Mouse (Mus musculus) lung, postnatal 0 days (tissue): ENCODE data around the gene Car8. TPM values are rescaled to one million over a fixed set of nuclear protein-coding genes. Genes with fewer than 3 reads are reported as not detected.

ENCODE experiments used
- ATAC-seq: fragments of 200-750 bp; cut with Nextera tagmentation; 2 replicates; pipeline ENCODE4 v1.8.0; 2017; ENCODE audit warnings: moderate library complexity
- DNase-seq: peaks from one replicate; pipeline ENCODE4 v3.0.0-alpha.2; 2016; ENCODE audit warnings: low spot score
- H3K27ac ChIP-seq: fragments of 300-500 bp; sonication (generic); 2 replicates; pipeline ENCODE4 v1.5.1; 2014; ENCODE audit warnings: antibody characterized with exemption, mild to moderate bottlenecking, low read length, mixed read lengths
- H3K27me3 ChIP-seq: fragments of 300-500 bp; sonication (generic); replicated peaks from 2 replicates; pipeline ENCODE4 v1.6.1; 2014; ENCODE audit warnings: low read length, mixed read lengths; ENCODE audit not compliant: insufficient read depth
- H3K36me3 ChIP-seq: fragments of 300-500 bp; sonication (generic); 2 replicates; pipeline ENCODE4 v1.6.1; 2014; ENCODE audit warnings: low read length, mixed read lengths; ENCODE audit not compliant: insufficient read depth
- H3K4me1 ChIP-seq: fragments of 300-500 bp; sonication (generic); 2 replicates; pipeline ENCODE4 v1.6.1; 2014; ENCODE audit warnings: antibody characterized with exemption, low read depth, low read length, mixed read lengths; ENCODE audit not compliant: insufficient read depth
- H3K4me2 ChIP-seq: fragments of 300-500 bp; sonication (generic); replicated peaks from 2 replicates; pipeline ENCODE4 v1.6.1; 2014; ENCODE audit warnings: low read depth, mild to moderate bottlenecking, low read length, moderate library complexity, mixed read lengths
- H3K4me3 ChIP-seq: fragments of 300-500 bp; sonication (generic); 2 replicates; pipeline ENCODE4 v1.5.1; 2014; ENCODE audit warnings: low read depth, low read length
- H3K9ac ChIP-seq: fragments of 300-500 bp; sonication (generic); replicated peaks from 2 replicates; pipeline ENCODE4 v1.6.1; 2014; ENCODE audit warnings: low read depth, mild to moderate bottlenecking
- H3K9me3 ChIP-seq: fragments of 300-500 bp; sonication (generic); 2 replicates; pipeline ENCODE4 v1.6.1; 2016; ENCODE audit warnings: low read length, mixed read lengths
- CTCF ChIP-seq: IDR thresholded peaks from 2 replicates; pipeline ENCODE4 v1.5.1; 2016; ENCODE audit warnings: antibody characterized with exemption, mild to moderate bottlenecking
- EP300 ChIP-seq: IDR thresholded peaks from 2 replicates; pipeline ENCODE4 v1.6.1; 2016; ENCODE audit warnings: antibody characterized with exemption, mild to moderate bottlenecking, control low read depth
- WGBS: fragments of 180-500 bp; shearing (Covaris S2); extraction: QIAGEN DNeasy Blood & Tissue Kit; methylation state at CpG from one replicate; pipeline ENCODE4 v1.1.7; 2014; 5-methylcytosine and 5-hydroxymethylcytosine counted together
- polyA plus RNA-seq: library from polyadenylated mRNA; unstranded; fragments of >200 nt; fragmentation: Nextera tagmentation; extraction: Ambion mirVana; gene quantifications from 2 replicates; pipeline ENCODE4 v1.2.1, GENCODE M21; 2015

The Car8 gene
- polyA plus RNA-seq, 1 experiment from 2014 or later: 31.6 TPM

- no peaks in the 10 kb centered on the region for H3K27me3 ChIP-seq
- H3K9me3 ChIP-seq: no peaks in the 10 kb centered on the region
- no peak overlapping the region for H3K9ac ChIP-seq
- TF ChIP-seq EP300 (no peak), CTCF (no peak)
- DNase-seq (peak; percentile 36), ATAC-seq (peak; percentile 64)
- no peaks in the 10 kb centered on the region for H3K36me3 ChIP-seq
- WGBS: 39% methylated on average over 11 of the region's 11 CpGs
- no peak overlapping the region for H3K27ac ChIP-seq
- H3K4me3 ChIP-seq: no peak overlapping the region
- peak overlapping the region; percentile 96; the same call in 1 of the 2 replicates for H3K4me2 ChIP-seq
- H3K4me1 ChIP-seq: 0 out of 2 replicates have a peak, but pooled peaks cover 4% of the 10 kb centered on the region
Measured at GRCm38 (mm10) chr4:8239699-8240098, 858 bp upstream of the Car8 start.

- ATAC-seq: peak; percentile 72
- H3K27me3 ChIP-seq: no peaks in the 10 kb centered on the region
- H3K9ac ChIP-seq: peak overlapping the region; percentile 55; the same call in 1 of the 2 replicates
- DNase-seq: peak; percentile 37
- H3K4me1 ChIP-seq: 0 out of 2 replicates have a peak, but pooled peaks cover 4% of the 10 kb centered on the region
- H3K36me3 ChIP-seq: no peaks in the 10 kb centered on the region
- H3K4me3 ChIP-seq: peak overlapping the region; percentile 55
- TF ChIP-seq CTCF: 0 out of 2 replicates have a peak, but pooled peaks have one; percentile 14
- no peak for TF ChIP-seq EP300
- H3K27ac ChIP-seq: 0 out of 2 replicates have a peak overlapping the region, but pooled peaks have one; percentile 33
- H3K4me2 ChIP-seq: peak overlapping the region; percentile 96
- no peaks in the 10 kb centered on the region for H3K9me3 ChIP-seq
- WGBS: 20% methylated on average over 11 of the region's 11 CpGs
Measured at GRCm38 (mm10) chr4:8239306-8239670, 447 bp upstream of the Car8 start.

- Histone ChIP-seq H3K27ac (no peak overlapping the region), H3K36me3 (no peaks in the 10 kb centered on the region), H3K27me3 (no peaks in the 10 kb centered on the region), H3K9me3 (no peaks in the 10 kb centered on the region), H3K4me1 (no peaks in the 10 kb centered on the region), H3K9ac (no peak overlapping the region), H3K4me2 (no peak overlapping the region), H3K4me3 (no peak overlapping the region)
- 53% methylated on average over 12 of the region's 12 CpGs for WGBS
- DNase-seq: peak; percentile 32
- peak; percentile 62 for ATAC-seq
- TF ChIP-seq EP300 (no peak), CTCF (no peak)
Measured at GRCm38 (mm10) chr4:8232393-8233111, 6.3 kb downstream of the Car8 start.

DNA sequence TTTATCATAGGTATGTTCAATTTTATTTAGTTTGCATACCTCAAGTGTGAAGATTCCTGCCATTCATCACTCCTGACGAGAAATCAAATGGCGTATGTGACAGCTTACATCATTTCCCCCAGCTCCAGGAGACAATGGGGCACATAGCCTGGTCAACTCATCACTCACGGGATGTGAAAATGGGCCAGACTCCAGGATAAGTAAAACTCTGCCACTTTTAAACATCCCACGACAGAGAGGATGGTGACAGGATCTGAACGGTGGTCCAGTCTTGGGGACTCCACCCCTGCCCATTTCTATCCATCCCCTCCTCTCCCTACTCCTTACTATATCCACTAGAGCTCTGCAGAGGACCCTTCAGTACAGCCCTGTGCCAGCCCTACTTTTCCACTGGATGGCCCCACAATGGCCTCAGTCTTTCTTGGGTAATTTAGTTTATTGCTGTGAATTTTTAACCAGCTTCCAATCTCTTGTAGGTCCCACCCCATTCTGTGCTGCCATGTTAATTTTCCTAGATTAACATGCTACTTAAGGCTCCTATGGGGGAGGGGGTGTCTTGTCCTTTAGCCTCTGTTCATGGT lies 7.5 kb downstream of the Car8 start:
- no peaks in the 10 kb centered on the region for H3K9me3 ChIP-seq
- H3K27ac ChIP-seq: no peak overlapping the region
- no peak overlapping the region for H3K4me2 ChIP-seq
- H3K27me3 ChIP-seq: no peaks in the 10 kb centered on the region
- no peak overlapping the region for H3K9ac ChIP-seq
- no peaks in the 10 kb centered on the region for H3K36me3 ChIP-seq
- DNase-seq: peak; percentile 37
- H3K4me1 ChIP-seq: no peaks in the 10 kb centered on the region
- no peak overlapping the region for H3K4me3 ChIP-seq
- peak; percentile 32; the same call in 1 of the 2 replicates for ATAC-seq
- WGBS: 52% methylated on average over 5 of the region's 5 CpGs
- TF ChIP-seq CTCF: no peak

- 69% methylated on average over 3 of the region's 3 CpGs for WGBS
- Histone ChIP-seq H3K9ac (no peak overlapping the region), H3K27me3 (no peaks in the 10 kb centered on the region), H3K9me3 (no peaks in the 10 kb centered on the region), H3K36me3 (no peaks in the 10 kb centered on the region), H3K4me3 (no peak overlapping the region), H3K27ac (no peak overlapping the region), H3K4me2 (no peak overlapping the region), H3K4me1 (no peaks in the 10 kb centered on the region)
- DNase-seq (no peak), ATAC-seq (no peak)
- TF ChIP-seq CTCF: no peak
- no peak for TF ChIP-seq EP300
Measured at GRCm38 (mm10) chr4:8229661-8230298, 9.1 kb downstream of the Car8 start.

- no peak for ATAC-seq
- DNase-seq: no peak
- no peak overlapping the region for H3K27ac ChIP-seq
- no peak overlapping the region for H3K9ac ChIP-seq
- H3K27me3 ChIP-seq: no peaks in the 10 kb centered on the region
- no peaks in the 10 kb centered on the region for H3K36me3 ChIP-seq
- H3K4me3 ChIP-seq: no peak overlapping the region
- H3K4me1 ChIP-seq: no peaks in the 10 kb centered on the region
- H3K9me3 ChIP-seq: no peaks in the 10 kb centered on the region
- H3K4me2 ChIP-seq: no peak overlapping the region
- WGBS: 80% methylated on average over 8 of the region's 8 CpGs
- no peak for TF ChIP-seq CTCF
- TF ChIP-seq EP300: no peak
Measured at GRCm38 (mm10) chr4:8218941-8219340, 19.9 kb downstream of the Car8 start.
